Mouse (Mus musculus): ENCODE measurements at regions not wholly inside any gene's neighbourhood (a gene's known extent, or its start where the extent isn't known, plus 50 kb on each side); places are given as distances from the start of the nearest gene placed in this dataset.
A peak's percentile ranks its signal among the peaks of the same experiment; 100 is the strongest.

DNA sequence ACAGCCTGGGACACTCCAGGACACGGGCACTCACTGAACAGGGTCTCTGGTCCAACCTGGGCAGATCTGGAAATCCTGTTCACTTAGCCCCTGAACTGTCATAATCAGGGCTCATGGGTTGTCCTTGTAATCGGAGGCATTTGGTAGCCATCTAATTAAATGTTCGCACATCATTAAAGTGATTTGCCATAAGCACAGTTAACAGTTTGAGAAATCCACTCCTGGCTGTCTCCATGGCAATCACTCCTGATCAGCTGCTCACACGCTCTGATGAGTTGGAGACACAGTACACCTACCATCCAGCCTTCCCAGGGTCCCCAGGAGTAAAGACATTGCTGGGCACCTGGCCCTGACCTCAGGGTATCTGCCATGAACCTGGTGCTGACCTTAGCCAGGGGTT is 60.6 kb downstream of the Hmx1 start:
- H3K9me3 ChIP-seq: no peaks in the 10 kb centered on the region
- peaks cover 73% of the 10 kb centered on the region for H3K27me3 ChIP-seq (ENCODE audit: poor library complexity, severe bottlenecking)
- WGBS: 84% methylated on average over 4 of the region's 4 CpGs
- no peak overlapping the region for H3K4me3 ChIP-seq
- H3K4me1 ChIP-seq: peaks cover 70% of the 10 kb centered on the region
- DNase-seq (ENCODE audit: extremely low spot score, low spot score): no peak
- H3K27ac ChIP-seq: 0 out of 2 replicates have a peak overlapping the region, but pooled peaks have one; percentile 79
- no peaks in the 10 kb centered on the region for H3K36me3 ChIP-seq (replicated peaks)

Data from forebrain, embryonic 10.5 days (tissue).